Mouse (Mus musculus) hindbrain, embryonic 15.5 days (tissue): Measurements from ENCODE around the gene Ptpn13. TPM values are rescaled to one million over a fixed set of nuclear protein-coding genes. Genes with fewer than 3 reads are reported as not detected.

ENCODE experiments used
- ATAC-seq: fragments of 200-750 bp; cut with Nextera tagmentation; 2 replicates; pipeline ENCODE4 v1.8.0; 2017; ENCODE audit warnings: low read depth, moderate number of reproducible peaks, moderate TSS enrichment; ENCODE audit not compliant: low FRiP score
- H3K27ac ChIP-seq: fragments of 300-500 bp; sonication (generic); replicated peaks from 2 replicates; pipeline ENCODE4 v1.5.1; 2015; ENCODE audit warnings: mild to moderate bottlenecking, inconsistent platforms
- H3K27me3 ChIP-seq: fragments of 300-500 bp; sonication (generic); 2 replicates; pipeline ENCODE4 v1.6.1; 2015; ENCODE audit warnings: control low read depth, inconsistent platforms
- H3K36me3 ChIP-seq: fragments of 300-500 bp; sonication (generic); 2 replicates; pipeline ENCODE4 v1.6.1; 2015; ENCODE audit warnings: control low read depth, inconsistent platforms
- H3K4me1 ChIP-seq: fragments of 300-500 bp; sonication (generic); replicated peaks from 2 replicates; pipeline ENCODE4 v1.6.1; 2015; ENCODE audit warnings: control low read depth, inconsistent platforms
- H3K4me2 ChIP-seq: fragments of 300-500 bp; sonication (generic); 2 replicates; pipeline ENCODE4 v1.6.1; 2015; ENCODE audit warnings: moderate library complexity, mild to moderate bottlenecking, inconsistent platforms
- H3K4me3 ChIP-seq: fragments of 300-500 bp; sonication (generic); 2 replicates; pipeline ENCODE4 v1.5.1; 2015; ENCODE audit warnings: mild to moderate bottlenecking, inconsistent platforms
- H3K9ac ChIP-seq: fragments of 300-500 bp; sonication (generic); 2 replicates; pipeline ENCODE4 v1.6.1; 2015; ENCODE audit warnings: inconsistent platforms
- H3K9me3 ChIP-seq: fragments of 300-500 bp; sonication (generic); 2 replicates; pipeline ENCODE4 v1.6.1; 2016; ENCODE audit warnings: control low read depth, inconsistent platforms
- WGBS: fragments of 180-500 bp; shearing (Covaris S2); methylation state at CpG from one replicate; pipeline ENCODE4 v1.1.7; 2015; 5-methylcytosine and 5-hydroxymethylcytosine counted together
- polyA plus RNA-seq: library from polyadenylated mRNA; unstranded; fragments of >200 nt; fragmentation: Nextera tagmentation; extraction: Ambion mirVana; gene quantifications from 2 replicates; pipeline ENCODE4 v1.2.1, GENCODE M21; 2015

Gene Ptpn13
- polyA plus RNA-seq, 1 experiment from 2014 or later, result 4.7 TPM

GRCm38 (mm10) chr5:103501839-103502238, 76.8 kb downstream of the Ptpn13 start:
- Histone ChIP-seq H3K4me2 (no peak overlapping the region), H3K9ac (no peak overlapping the region), H3K4me1 (no peaks in the 10 kb centered on the region), H3K27me3 (no peaks in the 10 kb centered on the region), H3K9me3 (no peaks in the 10 kb centered on the region), H3K27ac (no peak overlapping the region), H3K4me3 (no peak overlapping the region), H3K36me3 (no peaks in the 10 kb centered on the region)
- ATAC-seq, result no peak
- WGBS, result 98% methylated on average over 6 of the region's 6 CpGs

- H3K4me2 ChIP-seq, result no peak overlapping the region
- no peak overlapping the region for H3K9ac ChIP-seq
- H3K27me3 ChIP-seq, result no peaks in the 10 kb centered on the region
- H3K27ac ChIP-seq, result no peak overlapping the region
- no peak for ATAC-seq
- no peaks in the 10 kb centered on the region for H3K36me3 ChIP-seq
- no peaks in the 10 kb centered on the region for H3K9me3 ChIP-seq
- 84% methylated on average over 9 of the region's 9 CpGs for WGBS
- no peak overlapping the region for H3K4me3 ChIP-seq
- no peaks in the 10 kb centered on the region for H3K4me1 ChIP-seq
Measured at GRCm38 (mm10) chr5:103513162-103513561, 88.2 kb downstream of the Ptpn13 start.

GRCm38 (mm10) chr5:103514441-103514840, 89.4 kb downstream of the Ptpn13 start:
- Histone ChIP-seq H3K27me3 (no peaks in the 10 kb centered on the region), H3K4me2 (no peak overlapping the region), H3K27ac (no peak overlapping the region), H3K36me3 (no peaks in the 10 kb centered on the region), H3K4me3 (no peak overlapping the region), H3K9ac (no peak overlapping the region), H3K9me3 (no peaks in the 10 kb centered on the region), H3K4me1 (no peaks in the 10 kb centered on the region)
- 85% methylated on average over 7 of the region's 7 CpGs for WGBS
- ATAC-seq, result no peak

GRCm38 (mm10) chr5:103515876-103516275, 90.9 kb downstream of the Ptpn13 start:
- H3K27me3 ChIP-seq, result no peaks in the 10 kb centered on the region
- H3K4me3 ChIP-seq, result no peak overlapping the region
- H3K4me1 ChIP-seq, result no peaks in the 10 kb centered on the region
- ATAC-seq, result no peak
- no peak overlapping the region for H3K4me2 ChIP-seq
- H3K9me3 ChIP-seq, result no peaks in the 10 kb centered on the region
- 83% methylated on average over 4 of the region's 4 CpGs for WGBS
- no peak overlapping the region for H3K9ac ChIP-seq
- H3K36me3 ChIP-seq, result no peaks in the 10 kb centered on the region
- no peak overlapping the region for H3K27ac ChIP-seq

GRCm38 (mm10) chr5:103516555-103516954, 91.6 kb downstream of the Ptpn13 start:
- Histone ChIP-seq H3K36me3 (no peaks in the 10 kb centered on the region), H3K27ac (no peak overlapping the region), H3K9ac (no peak overlapping the region), H3K4me1 (no peaks in the 10 kb centered on the region), H3K9me3 (no peaks in the 10 kb centered on the region), H3K27me3 (no peaks in the 10 kb centered on the region), H3K4me2 (no peak overlapping the region), H3K4me3 (no peak overlapping the region)
- no peak for ATAC-seq

GRCm38 (mm10) chr5:103517641-103518040, 92.6 kb downstream of the Ptpn13 start:
- no peak overlapping the region for H3K9ac ChIP-seq
- H3K27me3 ChIP-seq, result no peaks in the 10 kb centered on the region
- WGBS, result 68% methylated on average over 6 of the region's 6 CpGs
- H3K4me1 ChIP-seq, result no peaks in the 10 kb centered on the region
- H3K27ac ChIP-seq, result no peak overlapping the region
- no peak overlapping the region for H3K4me3 ChIP-seq
- no peaks in the 10 kb centered on the region for H3K36me3 ChIP-seq
- ATAC-seq, result no peak
- no peak overlapping the region for H3K4me2 ChIP-seq
- H3K9me3 ChIP-seq, result no peaks in the 10 kb centered on the region

GRCm38 (mm10) chr5:103518797-103519468, 93.9 kb downstream of the Ptpn13 start:
- H3K9ac ChIP-seq, result no peak overlapping the region
- H3K4me2 ChIP-seq, result no peak overlapping the region
- H3K4me1 ChIP-seq, result no peaks in the 10 kb centered on the region
- WGBS, result 79% methylated on average over 14 of the region's 14 CpGs
- ATAC-seq, result no peak
- no peaks in the 10 kb centered on the region for H3K9me3 ChIP-seq
- H3K27me3 ChIP-seq, result no peaks in the 10 kb centered on the region
- no peaks in the 10 kb centered on the region for H3K36me3 ChIP-seq
- no peak overlapping the region for H3K27ac ChIP-seq
- no peak overlapping the region for H3K4me3 ChIP-seq

GRCm38 (mm10) chr5:103522371-103522770, 97.4 kb downstream of the Ptpn13 start:
- no peak overlapping the region for H3K4me2 ChIP-seq
- 58% methylated on average over 3 of the region's 3 CpGs for WGBS
- no peaks in the 10 kb centered on the region for H3K36me3 ChIP-seq
- no peaks in the 10 kb centered on the region for H3K4me1 ChIP-seq
- H3K27me3 ChIP-seq, result no peaks in the 10 kb centered on the region
- H3K4me3 ChIP-seq, result no peak overlapping the region
- no peak overlapping the region for H3K9ac ChIP-seq
- no peaks in the 10 kb centered on the region for H3K9me3 ChIP-seq
- no peak overlapping the region for H3K27ac ChIP-seq
- ATAC-seq, result no peak

GRCm38 (mm10) chr5:103526668-103527436, 101.9 kb downstream of the Ptpn13 start:
- H3K27ac ChIP-seq, result no peak overlapping the region
- no peak overlapping the region for H3K4me3 ChIP-seq
- H3K4me2 ChIP-seq, result no peak overlapping the region
- ATAC-seq, result no peak
- H3K4me1 ChIP-seq, result no peaks in the 10 kb centered on the region
- no peaks in the 10 kb centered on the region for H3K36me3 ChIP-seq
- no peaks in the 10 kb centered on the region for H3K9me3 ChIP-seq
- no peaks in the 10 kb centered on the region for H3K27me3 ChIP-seq
- no peak overlapping the region for H3K9ac ChIP-seq
- 86% methylated on average over 20 of the region's 20 CpGs for WGBS

GRCm38 (mm10) chr5:103527437-103527718, 102.4 kb downstream of the Ptpn13 start:
- Histone ChIP-seq H3K4me3 (no peak overlapping the region), H3K27ac (no peak overlapping the region), H3K9ac (no peak overlapping the region), H3K9me3 (no peaks in the 10 kb centered on the region), H3K4me2 (no peak overlapping the region), H3K36me3 (no peaks in the 10 kb centered on the region), H3K4me1 (no peaks in the 10 kb centered on the region), H3K27me3 (no peaks in the 10 kb centered on the region)
- WGBS, result 83% methylated on average over 6 of the region's 6 CpGs
- ATAC-seq, result no peak

GRCm38 (mm10) chr5:103530214-103530613, 105.2 kb downstream of the Ptpn13 start:
- no peak overlapping the region for H3K9ac ChIP-seq
- no peaks in the 10 kb centered on the region for H3K4me1 ChIP-seq
- no peaks in the 10 kb centered on the region for H3K27me3 ChIP-seq
- no peak overlapping the region for H3K4me3 ChIP-seq
- WGBS, result 89% methylated on average over 9 of the region's 9 CpGs
- H3K4me2 ChIP-seq, result no peak overlapping the region
- no peak for ATAC-seq
- H3K27ac ChIP-seq, result no peak overlapping the region
- H3K9me3 ChIP-seq, result no peaks in the 10 kb centered on the region
- no peaks in the 10 kb centered on the region for H3K36me3 ChIP-seq

- no peak for ATAC-seq
Measured at GRCm38 (mm10) chr5:103532841-103533390, 107.9 kb downstream of the Ptpn13 start.

More at GRCm38 (mm10) chr5:103532841-103533390, 107.9 kb downstream of the Ptpn13 start:
- no peaks in the 10 kb centered on the region for H3K36me3 ChIP-seq
- H3K9me3 ChIP-seq, result no peaks in the 10 kb centered on the region
- no peak overlapping the region for H3K4me3 ChIP-seq
- no peaks in the 10 kb centered on the region for H3K4me1 ChIP-seq
- no peaks in the 10 kb centered on the region for H3K27me3 ChIP-seq
- H3K4me2 ChIP-seq, result no peak overlapping the region
- no peak overlapping the region for H3K9ac ChIP-seq
- WGBS, result 63% methylated on average over 11 of the region's 11 CpGs
- no peak overlapping the region for H3K27ac ChIP-seq
